Mouse (Mus musculus): ENCODE data around the gene Trub2.

DNA sequence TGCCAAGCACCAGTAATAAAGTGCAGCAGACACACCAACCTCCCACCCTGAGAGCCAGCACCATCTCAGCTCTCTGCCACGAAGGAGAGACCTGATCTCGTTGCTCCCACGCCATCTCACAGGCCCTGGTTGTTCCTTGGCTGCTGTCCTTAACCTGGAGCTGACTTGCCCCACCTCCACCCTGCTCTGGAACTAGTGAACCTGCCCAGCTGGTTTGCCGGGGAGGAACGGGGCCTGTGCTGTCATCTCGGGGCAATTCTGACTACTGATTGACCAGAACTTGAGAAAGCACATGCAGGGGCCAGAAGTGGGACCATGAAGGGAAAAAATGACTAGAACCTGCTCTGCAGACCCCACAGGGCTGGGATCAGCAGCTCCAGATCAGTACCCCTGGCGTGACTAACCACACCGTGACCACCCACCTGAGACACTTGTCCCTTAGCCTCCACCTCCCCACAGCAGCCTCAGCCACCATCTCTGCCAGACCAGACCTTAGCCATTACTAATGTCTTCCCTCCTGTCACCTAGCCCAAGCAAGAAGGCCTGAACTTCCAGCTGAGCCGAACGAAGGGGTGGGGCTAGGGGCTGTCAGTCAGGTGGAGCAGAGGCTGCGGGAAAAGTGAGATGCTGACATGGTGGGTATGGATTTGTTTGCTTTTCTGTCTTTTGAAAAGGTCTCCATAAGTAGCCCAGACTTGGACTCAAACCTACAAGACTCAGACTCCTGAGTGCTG is 20.2 kb downstream of the Trub2 start:
- TF ChIP-seq CTCF (IDR thresholded peaks at IDR 0.05; ENCODE audit: extremely low read depth, insufficient read depth, low read length) (no peak), POLR2A (IDR thresholded peaks at IDR 0.05; ENCODE audit: extremely low read depth, insufficient read depth, low read length) (no peak)

Measured in cortical plate, adult 2 months (tissue).